Mouse (Mus musculus): ENCODE measurements around the gene Map3k1. TPM values are rescaled to one million over a fixed set of nuclear protein-coding genes. Genes with fewer than 3 reads are reported as not detected.

Gene Map3k1
- polyA plus RNA-seq, 1 experiment from 2014 or later = 13.3 TPM

DNA sequence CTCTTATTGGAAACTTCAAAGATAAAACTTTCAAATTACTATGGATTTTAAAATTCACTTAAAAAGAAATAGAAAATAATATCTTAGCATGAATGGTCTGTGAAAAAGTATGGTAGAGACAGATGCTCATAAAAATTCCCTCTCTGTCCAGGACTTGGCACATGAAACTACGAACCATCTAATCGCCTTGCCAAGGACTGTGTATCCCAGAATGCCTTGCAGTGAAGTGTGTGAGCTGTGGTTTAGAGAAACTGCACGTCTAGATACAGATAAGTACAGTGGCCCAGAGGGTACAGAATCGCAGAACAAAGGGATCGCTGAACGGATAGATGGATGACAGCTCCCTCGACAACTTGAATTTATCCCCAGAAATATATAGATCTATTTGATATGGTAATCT, 9.0 kb upstream of the Map3k1 start:
- no peaks in the 10 kb centered on the region for H3K4me1 ChIP-seq (replicated peaks; ENCODE audit: control insufficient read depth, insufficient read depth)
- ATAC-seq (ENCODE audit: low FRiP score, low TSS enrichment) = no peak
- TF ChIP-seq CTCF (IDR thresholded peaks at IDR 0.05; ENCODE audit: low read depth) (no peak), EP300 (optimal IDR thresholded peaks at IDR 0.05) (no peak)
- no peak overlapping the region for H3K4me2 ChIP-seq (replicated peaks; ENCODE audit: low read depth)
- H3K4me3 ChIP-seq (ENCODE audit: low read depth, low read length) = no peak overlapping the region
- no peaks in the 10 kb centered on the region for H3K27me3 ChIP-seq (ENCODE audit: control insufficient read depth, insufficient read depth, low read length)
- H3K9me3 ChIP-seq (ENCODE audit: control insufficient read depth, low read length) = no peaks in the 10 kb centered on the region
- 81% methylated on average over 7 of the region's 7 CpGs for WGBS
- H3K36me3 ChIP-seq (ENCODE audit: control insufficient read depth, insufficient read depth, low read length) = no peaks in the 10 kb centered on the region
- H3K27ac ChIP-seq (replicated peaks) = no peak overlapping the region
- no peak overlapping the region for H3K9ac ChIP-seq (ENCODE audit: low read length)
- no peak for DNase-seq (ENCODE audit: low spot score)

DNA sequence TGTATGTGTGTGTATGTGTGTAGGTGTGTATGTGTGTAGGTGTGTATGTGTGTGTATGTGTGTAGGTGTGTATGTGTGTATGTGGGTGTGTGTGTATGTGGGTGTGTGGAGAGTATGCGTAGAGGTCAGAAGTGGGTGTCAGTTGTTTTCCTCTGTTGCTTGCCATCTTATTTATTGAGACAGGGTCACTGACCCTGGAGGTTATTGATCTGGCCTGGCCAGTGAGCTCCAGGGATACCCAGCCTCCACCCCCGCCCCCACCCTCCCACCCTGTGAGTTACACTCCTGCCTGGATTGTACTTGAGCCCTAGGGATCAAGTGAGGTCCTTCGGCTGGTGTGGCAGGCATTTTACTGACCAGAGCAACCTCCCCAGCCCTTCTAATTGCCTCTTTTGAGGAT, 7.6 kb upstream of the Map3k1 start:
- Histone ChIP-seq H3K4me3 (ENCODE audit: low read depth, low read length) (no peak overlapping the region), H3K27ac (replicated peaks) (no peak overlapping the region), H3K4me1 (replicated peaks; ENCODE audit: control insufficient read depth, insufficient read depth) (no peaks in the 10 kb centered on the region), H3K27me3 (ENCODE audit: control insufficient read depth, insufficient read depth, low read length) (no peaks in the 10 kb centered on the region), H3K36me3 (ENCODE audit: control insufficient read depth, insufficient read depth, low read length) (no peaks in the 10 kb centered on the region), H3K4me2 (replicated peaks; ENCODE audit: low read depth) (no peak overlapping the region), H3K9ac (ENCODE audit: low read length) (no peak overlapping the region), H3K9me3 (ENCODE audit: control insufficient read depth, low read length) (no peaks in the 10 kb centered on the region)
- TF ChIP-seq CTCF (IDR thresholded peaks at IDR 0.05; ENCODE audit: low read depth) = no peak
- TF ChIP-seq EP300 (optimal IDR thresholded peaks at IDR 0.05) = no peak
- WGBS = 71% methylated on average over 3 of the region's 3 CpGs
- ATAC-seq (ENCODE audit: low FRiP score, low TSS enrichment) = no peak
- no peak for DNase-seq (ENCODE audit: low spot score)

DNA sequence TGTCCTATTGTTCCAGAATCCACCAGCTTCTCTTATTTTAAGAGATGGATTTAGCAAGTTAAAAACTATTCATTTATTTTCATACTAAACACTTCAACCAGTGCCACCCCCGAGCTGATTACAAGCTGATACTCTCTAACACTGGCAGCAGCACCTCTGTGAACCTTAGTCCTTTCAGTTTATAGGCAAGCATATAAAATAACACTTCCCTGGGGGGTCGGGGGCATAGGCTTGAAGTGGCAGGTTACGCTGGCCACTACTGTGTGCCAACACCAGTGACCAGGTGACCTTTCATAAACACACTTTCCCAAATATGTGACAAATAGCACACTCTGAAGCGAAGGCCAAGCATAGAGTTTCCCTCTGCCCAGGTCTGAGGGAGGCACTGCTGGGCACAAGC, 6.7 kb upstream of the Map3k1 start:
- no peaks in the 10 kb centered on the region for H3K27me3 ChIP-seq (ENCODE audit: control insufficient read depth, insufficient read depth, low read length)

DNA sequence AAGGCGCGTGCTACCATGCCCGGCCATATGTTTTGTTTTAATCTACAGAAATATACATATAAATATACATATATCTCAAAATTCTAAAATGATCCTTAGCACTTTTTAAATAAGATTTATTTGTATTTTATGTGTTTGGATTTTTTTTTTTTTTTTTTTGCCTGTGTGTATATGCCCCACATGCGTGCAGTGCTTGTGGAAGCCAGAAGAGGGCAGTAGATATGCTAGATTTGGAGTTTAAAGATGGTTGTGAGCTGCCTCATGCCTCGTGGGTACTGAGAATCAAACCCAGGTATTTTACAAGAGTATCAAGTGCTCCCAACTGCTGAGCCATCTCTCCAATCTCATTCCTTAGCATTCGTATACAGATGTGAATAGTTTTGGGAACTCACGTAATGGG, 6.2 kb upstream of the Map3k1 start:
- Histone ChIP-seq H3K9ac (ENCODE audit: low read length) (no peak overlapping the region), H3K4me1 (replicated peaks; ENCODE audit: control insufficient read depth, insufficient read depth) (no peaks in the 10 kb centered on the region), H3K27ac (replicated peaks) (no peak overlapping the region), H3K4me2 (replicated peaks; ENCODE audit: low read depth) (no peak overlapping the region), H3K36me3 (ENCODE audit: control insufficient read depth, insufficient read depth, low read length) (no peaks in the 10 kb centered on the region), H3K9me3 (ENCODE audit: control insufficient read depth, low read length) (no peaks in the 10 kb centered on the region), H3K4me3 (ENCODE audit: low read depth, low read length) (no peak overlapping the region), H3K27me3 (ENCODE audit: control insufficient read depth, insufficient read depth, low read length) (no peaks in the 10 kb centered on the region)
- no peak for DNase-seq (ENCODE audit: low spot score)
- ATAC-seq (ENCODE audit: low FRiP score, low TSS enrichment) = no peak
- 97% methylated on average over 7 of the region's 7 CpGs for WGBS
- TF ChIP-seq CTCF (IDR thresholded peaks at IDR 0.05; ENCODE audit: low read depth) (peak; percentile 27), EP300 (optimal IDR thresholded peaks at IDR 0.05) (no peak)

More for the DNA sequence above, 6.7 kb upstream of the Map3k1 start:
- H3K4me2 ChIP-seq (replicated peaks; ENCODE audit: low read depth) = no peak overlapping the region
- WGBS = 96% methylated on average over 4 of the region's 4 CpGs
- H3K27ac ChIP-seq (replicated peaks) = no peak overlapping the region
- H3K9me3 ChIP-seq (ENCODE audit: control insufficient read depth, low read length) = no peaks in the 10 kb centered on the region
- H3K9ac ChIP-seq (ENCODE audit: low read length) = no peak overlapping the region
- TF ChIP-seq CTCF (IDR thresholded peaks at IDR 0.05; ENCODE audit: low read depth) = no peak
- no peak for TF ChIP-seq EP300 (optimal IDR thresholded peaks at IDR 0.05)
- H3K4me3 ChIP-seq (ENCODE audit: low read depth, low read length) = no peak overlapping the region
- no peaks in the 10 kb centered on the region for H3K36me3 ChIP-seq (ENCODE audit: control insufficient read depth, insufficient read depth, low read length)
- DNase-seq (ENCODE audit: low spot score) (no peak), ATAC-seq (ENCODE audit: low FRiP score, low TSS enrichment) (no peak)
- H3K4me1 ChIP-seq (replicated peaks; ENCODE audit: control insufficient read depth, insufficient read depth) = no peaks in the 10 kb centered on the region

DNA sequence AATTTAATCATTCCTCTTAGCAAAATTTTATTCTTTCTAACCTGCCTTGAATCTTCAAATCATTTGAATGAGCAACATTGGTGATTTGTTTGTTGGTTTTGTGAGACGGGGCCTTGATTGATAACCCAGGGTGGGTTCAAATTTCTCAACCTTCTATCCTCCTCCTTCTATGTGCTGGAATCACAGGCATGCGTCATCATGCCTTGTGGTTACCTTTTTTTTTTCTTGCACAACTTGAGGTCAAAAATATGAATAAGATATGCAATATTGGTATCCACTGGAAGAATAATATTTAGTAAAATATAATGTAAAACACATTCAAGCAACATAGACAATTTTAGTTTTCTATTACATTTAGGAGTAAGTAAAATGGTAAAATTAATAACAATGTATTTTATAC, 3.9 kb upstream of the Map3k1 start:
- WGBS = 78% methylated on average over 2 of the region's 2 CpGs
- H3K4me2 ChIP-seq (replicated peaks; ENCODE audit: low read depth) = no peak overlapping the region

DNA sequence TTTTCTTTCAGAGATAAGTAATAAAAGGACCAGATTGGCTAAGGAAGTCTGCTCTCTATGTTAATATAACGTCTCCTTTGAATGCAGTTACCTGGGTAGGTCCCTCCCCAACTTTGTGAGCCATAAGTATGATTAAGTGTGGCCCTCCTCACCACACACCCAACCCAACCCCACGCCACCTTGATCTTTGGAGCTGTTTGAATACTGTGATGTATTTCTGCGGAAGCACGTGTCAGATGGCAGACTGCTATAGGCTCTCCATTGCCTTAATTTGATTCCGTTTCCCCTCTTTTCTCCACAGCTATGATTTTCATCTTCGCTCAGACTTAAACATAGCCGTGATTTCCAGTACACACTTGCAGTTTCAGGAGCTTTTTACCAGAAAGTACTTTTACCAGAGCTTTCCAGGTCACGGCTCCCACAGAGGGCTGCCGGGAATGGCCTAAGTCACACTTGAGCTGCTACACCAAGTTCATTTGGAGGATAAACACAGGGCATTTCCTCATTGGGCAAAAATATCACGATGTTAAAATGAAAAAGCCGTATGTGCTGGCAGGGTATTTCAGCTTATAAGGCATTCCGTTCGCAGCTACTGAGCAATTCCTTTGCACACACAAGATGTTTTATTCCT, 2.3 kb upstream of the Map3k1 start:
- H3K27ac ChIP-seq (replicated peaks) = no peak overlapping the region
- no peaks in the 10 kb centered on the region for H3K9me3 ChIP-seq (ENCODE audit: control insufficient read depth, low read length)
- H3K9ac ChIP-seq (ENCODE audit: low read length) = no peak overlapping the region
- H3K4me2 ChIP-seq (replicated peaks; ENCODE audit: low read depth) = no peak overlapping the region
- 79% methylated on average over 13 of the region's 13 CpGs for WGBS
- no peaks in the 10 kb centered on the region for H3K36me3 ChIP-seq (ENCODE audit: control insufficient read depth, insufficient read depth, low read length)
- no peak for ATAC-seq (ENCODE audit: low FRiP score, low TSS enrichment)
- H3K4me3 ChIP-seq (ENCODE audit: low read depth, low read length) = no peak overlapping the region
- TF ChIP-seq EP300 (optimal IDR thresholded peaks at IDR 0.05) = no peak
- TF ChIP-seq CTCF (IDR thresholded peaks at IDR 0.05; ENCODE audit: low read depth) = no peak
- no peaks in the 10 kb centered on the region for H3K4me1 ChIP-seq (replicated peaks; ENCODE audit: control insufficient read depth, insufficient read depth)
- H3K27me3 ChIP-seq (ENCODE audit: control insufficient read depth, insufficient read depth, low read length) = no peaks in the 10 kb centered on the region
- DNase-seq (ENCODE audit: low spot score) = no peak

More for the DNA sequence above, 3.9 kb upstream of the Map3k1 start:
- no peak for TF ChIP-seq EP300 (optimal IDR thresholded peaks at IDR 0.05)
- no peak for TF ChIP-seq CTCF (IDR thresholded peaks at IDR 0.05; ENCODE audit: low read depth)
- no peaks in the 10 kb centered on the region for H3K36me3 ChIP-seq (ENCODE audit: control insufficient read depth, insufficient read depth, low read length)
- ATAC-seq (ENCODE audit: low FRiP score, low TSS enrichment) (no peak), DNase-seq (ENCODE audit: low spot score) (no peak)
- no peak overlapping the region for H3K27ac ChIP-seq (replicated peaks)
- no peak overlapping the region for H3K9ac ChIP-seq (ENCODE audit: low read length)
- H3K9me3 ChIP-seq (ENCODE audit: control insufficient read depth, low read length) = no peaks in the 10 kb centered on the region
- H3K4me3 ChIP-seq (ENCODE audit: low read depth, low read length) = no peak overlapping the region
- H3K4me1 ChIP-seq (replicated peaks; ENCODE audit: control insufficient read depth, insufficient read depth) = no peaks in the 10 kb centered on the region
- H3K27me3 ChIP-seq (ENCODE audit: control insufficient read depth, insufficient read depth, low read length) = no peaks in the 10 kb centered on the region

Measured in stomach, postnatal 0 days (tissue).